Mouse (Mus musculus) neural tube, embryonic 11.5 days (tissue): ENCODE data around the gene Map3k12. TPM values are rescaled to one million over a fixed set of nuclear protein-coding genes. Genes with fewer than 3 reads are reported as not detected.

ENCODE experiments used
- ATAC-seq: fragments of 200-750 bp; cut with Nextera tagmentation; 2 replicates; pipeline ENCODE4 v1.8.0; 2017; ENCODE audit warnings: moderate number of reproducible peaks, mild to moderate bottlenecking, moderate TSS enrichment, moderate library complexity; ENCODE audit not compliant: insufficient read depth, low FRiP score, low TSS enrichment
- DNase-seq: peaks from one replicate; pipeline ENCODE4 v3.0.0-alpha.2; 2015; ENCODE audit warnings: low spot score
- H3K27ac ChIP-seq: fragments of 300-500 bp; sonication (generic); 2 replicates; pipeline ENCODE4 v1.5.1; 2014; ENCODE audit warnings: low read depth, mild to moderate bottlenecking, low read length
- H3K27me3 ChIP-seq: fragments of 300-500 bp; sonication (generic); 2 replicates; pipeline ENCODE4 v1.6.1; 2014; ENCODE audit warnings: mild to moderate bottlenecking, low read length, mixed read lengths; ENCODE audit not compliant: control insufficient read depth, insufficient read depth
- H3K36me3 ChIP-seq: fragments of 300-500 bp; sonication (generic); 2 replicates; pipeline ENCODE4 v1.6.1; 2014; ENCODE audit warnings: mild to moderate bottlenecking, low read length, moderate library complexity, mixed read lengths; ENCODE audit not compliant: control insufficient read depth, insufficient read depth
- H3K4me1 ChIP-seq: fragments of 300-500 bp; sonication (generic); 2 replicates; pipeline ENCODE4 v1.6.1; 2014; ENCODE audit warnings: low read length, mixed read lengths; ENCODE audit not compliant: control insufficient read depth, insufficient read depth
- H3K4me2 ChIP-seq: fragments of 300-500 bp; sonication (generic); 2 replicates; pipeline ENCODE4 v1.6.1; 2014; ENCODE audit warnings: low read depth, mild to moderate bottlenecking, moderate library complexity
- H3K4me3 ChIP-seq: fragments of 300-500 bp; sonication (generic); 2 replicates; pipeline ENCODE4 v1.5.1; 2014; ENCODE audit warnings: low read depth, low read length
- H3K9ac ChIP-seq: fragments of 300-500 bp; sonication (generic); 2 replicates; pipeline ENCODE4 v1.6.1; 2014; ENCODE audit warnings: mild to moderate bottlenecking, low read length
- H3K9me3 ChIP-seq: fragments of 300-500 bp; sonication (generic); 2 replicates; pipeline ENCODE4 v1.6.1; 2016; ENCODE audit warnings: low read length; ENCODE audit not compliant: control insufficient read depth
- WGBS: fragments of 180-500 bp; shearing (Covaris S2); extraction: QIAGEN DNeasy Blood & Tissue Kit; methylation state at CpG from one replicate; pipeline ENCODE4 v1.1.7; 2014; 5-methylcytosine and 5-hydroxymethylcytosine counted together
- polyA plus RNA-seq: library from polyadenylated mRNA; unstranded; fragments of >200 nt; fragmentation: Nextera tagmentation; extraction: Ambion mirVana; gene quantifications from 2 replicates; pipeline ENCODE4 v1.2.1, GENCODE M21; 2014

Map3k12 gene
- polyA plus RNA-seq, 1 experiment from 2014 or later, result 24.8 TPM

DNA sequence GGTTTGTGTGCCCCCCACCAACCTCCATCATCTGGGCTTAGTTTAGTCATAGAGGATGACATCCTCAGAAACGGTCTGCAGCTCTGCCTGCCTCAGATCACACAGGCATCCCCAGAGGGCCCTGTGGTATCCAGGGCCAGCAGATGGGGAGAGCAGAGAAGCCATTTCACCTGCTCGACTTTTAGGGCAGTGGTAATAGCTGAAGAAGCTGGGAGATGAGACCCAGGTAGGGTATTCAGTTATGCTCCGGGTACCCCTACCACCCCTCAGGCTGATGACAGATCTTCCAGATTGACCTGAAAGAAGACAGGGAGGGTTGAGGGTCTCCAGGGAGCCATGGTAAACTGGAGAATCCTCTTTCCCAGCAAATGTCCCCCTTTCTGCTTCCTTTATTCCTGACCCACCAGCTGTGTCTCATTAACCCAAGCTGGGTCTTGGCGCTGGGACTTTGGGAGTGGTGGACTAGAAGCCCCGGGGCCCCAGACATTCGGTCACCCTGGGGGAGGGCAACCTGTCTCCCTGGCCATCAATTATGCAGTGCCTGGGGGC, 5.5 kb downstream of the Map3k12 start:
- peak overlapping the region; percentile 61 for H3K4me3 ChIP-seq
- peak; percentile 59 for DNase-seq
- no peaks in the 10 kb centered on the region for H3K9me3 ChIP-seq
- peak overlapping the region; percentile 18 for H3K9ac ChIP-seq
- H3K27me3 ChIP-seq, result no peaks in the 10 kb centered on the region
- H3K36me3 ChIP-seq, result no peaks in the 10 kb centered on the region
- peak overlapping the region; percentile 96 for H3K4me2 ChIP-seq
- H3K4me1 ChIP-seq, result peaks cover 39% of the 10 kb centered on the region
- ATAC-seq, result peak; percentile 28
- 7% methylated on average over 6 of the region's 6 CpGs for whole genome bisulfite sequencing
- H3K27ac ChIP-seq, result peak overlapping the region; percentile 78

DNA sequence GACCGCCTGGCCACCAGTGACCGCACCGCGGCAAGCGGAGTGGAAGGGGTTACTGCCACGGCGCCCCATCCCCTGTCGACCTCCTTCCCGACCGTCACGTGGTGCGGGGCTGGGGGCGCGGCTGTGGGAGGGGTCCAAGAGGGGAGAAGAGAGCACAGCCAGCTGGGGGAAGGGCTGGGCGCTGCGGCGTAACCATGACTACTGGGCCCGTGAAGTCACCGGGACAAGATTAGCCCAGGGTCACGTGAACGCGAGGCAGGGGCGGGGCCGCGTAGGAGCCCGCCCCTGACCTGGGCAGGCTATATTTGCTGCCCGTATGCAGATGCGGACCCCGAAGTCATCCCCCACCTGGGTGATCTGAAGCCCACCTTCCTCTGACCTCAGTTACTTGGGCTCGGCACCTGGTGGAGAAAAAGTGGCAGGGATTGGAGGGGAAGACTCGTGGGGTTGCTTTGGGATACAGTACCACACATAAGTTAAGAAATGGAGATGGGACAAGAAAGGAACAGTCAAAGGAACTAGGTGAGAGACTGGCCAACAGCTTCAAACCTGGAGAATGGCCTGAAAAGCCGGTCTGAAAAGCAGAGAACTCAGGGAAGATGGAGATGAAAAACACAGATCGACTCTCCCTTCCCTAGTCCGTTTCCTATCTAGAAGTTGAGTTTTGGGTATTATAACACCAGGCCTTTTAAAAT, 6.1 kb downstream of the Map3k12 start:
- ATAC-seq, result peak; percentile 96
- Histone ChIP-seq H3K27me3 (no peaks in the 10 kb centered on the region), H3K9me3 (no peaks in the 10 kb centered on the region), H3K9ac (peak overlapping the region; percentile 71), H3K4me3 (peak overlapping the region; percentile 61), H3K4me2 (peak overlapping the region; percentile 96), H3K36me3 (no peaks in the 10 kb centered on the region), H3K4me1 (peaks cover 33% of the 10 kb centered on the region), H3K27ac (peak overlapping the region; percentile 78)
- DNase-seq, result peak; percentile 96
- WGBS, result 4% methylated on average over 34 of the region's 34 CpGs

DNA sequence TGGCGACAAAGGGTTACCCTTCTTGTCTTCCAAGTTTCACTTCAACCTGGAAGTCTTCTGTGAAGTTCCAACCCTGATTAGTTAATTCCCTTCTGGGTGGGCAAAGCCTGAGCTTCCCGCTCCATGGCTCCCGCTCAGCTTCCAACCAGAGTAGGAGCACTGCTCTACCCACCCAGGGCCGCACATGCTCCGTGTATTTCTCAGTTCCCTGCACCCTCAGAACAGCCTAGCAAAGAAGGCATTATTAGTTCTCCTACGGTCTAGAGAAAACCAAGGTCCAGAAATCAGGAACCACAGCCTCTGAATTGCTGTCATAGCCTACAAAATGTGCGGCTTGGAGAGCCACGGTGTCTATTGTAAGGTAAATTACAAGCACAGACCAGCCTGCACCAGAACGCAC, 6.8 kb downstream of the Map3k12 start:
- H3K4me2 ChIP-seq, result peak overlapping the region; percentile 96
- WGBS, result 7% methylated on average over 9 of the region's 9 CpGs
- ATAC-seq (peak; percentile 61), DNase-seq (no peak)
- peak overlapping the region; percentile 78 for H3K27ac ChIP-seq
- no peaks in the 10 kb centered on the region for H3K27me3 ChIP-seq
- peak overlapping the region; percentile 61 for H3K4me3 ChIP-seq
- peaks cover 28% of the 10 kb centered on the region for H3K4me1 ChIP-seq
- peak overlapping the region; percentile 71 for H3K9ac ChIP-seq
- no peaks in the 10 kb centered on the region for H3K36me3 ChIP-seq
- H3K9me3 ChIP-seq, result no peaks in the 10 kb centered on the region

DNA sequence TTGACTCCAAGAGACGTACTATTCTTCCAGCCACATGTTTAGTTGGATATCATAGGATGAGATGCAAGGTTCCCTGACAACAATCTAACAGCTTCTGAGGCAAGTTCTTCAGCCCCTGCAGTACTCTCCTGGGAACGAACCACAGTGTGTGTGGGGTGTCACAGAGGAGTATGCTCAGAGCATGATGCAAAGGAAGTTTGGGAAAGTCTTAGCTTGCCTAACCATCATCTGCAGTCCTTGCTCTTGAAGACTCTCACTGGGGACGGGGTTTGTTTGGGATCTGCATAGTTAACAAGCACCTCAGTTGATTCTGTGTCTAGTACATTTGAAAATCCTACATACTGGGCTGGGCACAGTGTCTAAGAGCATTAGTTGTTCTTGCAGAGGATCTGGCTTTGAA, 8.5 kb downstream of the Map3k12 start:
- H3K9me3 ChIP-seq, result no peaks in the 10 kb centered on the region
- DNase-seq (no peak), ATAC-seq (no peak)
- peaks cover 12% of the 10 kb centered on the region for H3K36me3 ChIP-seq
- H3K27me3 ChIP-seq, result no peaks in the 10 kb centered on the region
- H3K4me1 ChIP-seq, result peaks cover 28% of the 10 kb centered on the region
- H3K4me2 ChIP-seq, result no peak overlapping the region
- WGBS, result 88% methylated on average over 3 of the region's 3 CpGs
- no peak overlapping the region for H3K4me3 ChIP-seq
- H3K27ac ChIP-seq, result no peak overlapping the region
- no peak overlapping the region for H3K9ac ChIP-seq

DNA sequence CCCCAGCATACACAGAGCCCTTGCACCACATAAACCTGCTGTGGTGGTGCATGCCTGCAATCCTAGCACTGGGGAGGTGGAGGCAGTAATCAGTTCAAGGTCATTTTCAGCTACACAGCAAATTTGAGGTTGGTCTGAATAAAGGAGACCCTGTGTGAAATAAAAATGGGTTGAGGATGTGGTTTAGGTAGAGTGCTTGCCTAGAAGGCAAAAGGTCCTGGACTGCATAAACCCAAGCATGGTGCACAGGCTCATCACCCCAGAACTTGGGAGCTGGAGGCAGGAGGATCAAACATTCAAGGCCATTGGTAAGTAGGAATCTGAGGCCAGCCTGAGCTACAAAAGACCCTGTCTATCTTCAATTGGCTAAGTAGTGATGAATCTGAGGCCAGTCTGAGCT, 9.3 kb downstream of the Map3k12 start:
- H3K9ac ChIP-seq, result no peak overlapping the region
- no peak overlapping the region for H3K27ac ChIP-seq
- H3K27me3 ChIP-seq, result no peaks in the 10 kb centered on the region
- peaks cover 13% of the 10 kb centered on the region for H3K36me3 ChIP-seq
- H3K4me3 ChIP-seq, result no peak overlapping the region
- no peaks in the 10 kb centered on the region for H3K9me3 ChIP-seq
- no peak overlapping the region for H3K4me2 ChIP-seq
- no peak for ATAC-seq
- no peak for DNase-seq
- H3K4me1 ChIP-seq, result peaks cover 24% of the 10 kb centered on the region

DNA sequence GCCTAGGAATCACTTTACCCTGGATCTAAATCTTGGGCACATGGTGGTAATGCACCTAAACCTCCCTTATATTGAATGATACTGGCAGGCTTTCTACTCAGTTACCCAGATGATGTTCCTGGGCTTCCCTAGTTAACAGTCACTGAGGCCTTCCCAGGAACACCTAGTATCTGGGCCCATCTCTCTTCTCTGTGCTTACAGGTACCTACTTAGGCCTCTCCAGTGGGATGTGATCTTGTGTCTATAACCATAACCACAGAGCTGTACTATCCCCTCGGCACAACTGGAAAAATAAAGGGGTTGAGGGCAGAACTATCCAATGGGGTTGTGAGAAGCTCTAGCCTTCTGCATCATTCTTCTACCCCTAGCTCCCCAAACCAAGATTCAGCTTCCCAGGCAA, 10.0 kb downstream of the Map3k12 start:
- H3K36me3 ChIP-seq, result peaks cover 15% of the 10 kb centered on the region
- DNase-seq (no peak), ATAC-seq (no peak)
- H3K9me3 ChIP-seq, result no peaks in the 10 kb centered on the region
- no peak overlapping the region for H3K27ac ChIP-seq
- WGBS, result 94% methylated on average over 1 of the region's 1 CpGs
- H3K4me3 ChIP-seq, result no peak overlapping the region
- peaks cover 17% of the 10 kb centered on the region for H3K4me1 ChIP-seq
- no peaks in the 10 kb centered on the region for H3K27me3 ChIP-seq
- H3K4me2 ChIP-seq, result no peak overlapping the region
- H3K9ac ChIP-seq, result no peak overlapping the region

DNA sequence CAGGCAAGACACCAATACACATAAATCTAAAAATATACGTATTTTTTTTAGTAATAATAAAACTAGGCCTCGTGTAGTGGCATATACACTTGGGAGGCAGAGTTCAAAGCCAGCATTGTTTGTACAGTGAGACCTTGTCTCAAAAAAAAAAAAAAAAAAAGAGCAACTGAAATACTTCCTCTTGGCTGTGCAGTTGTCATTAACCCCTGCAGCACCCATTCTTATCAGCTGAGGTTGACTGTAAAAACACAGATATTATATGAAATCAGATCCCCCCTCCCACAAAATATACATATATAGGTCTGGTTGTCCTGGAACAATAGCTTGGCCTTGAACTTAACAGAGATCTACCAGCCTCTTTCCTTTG, 10.4 kb downstream of the Map3k12 start:
- Histone ChIP-seq H3K4me1 (peaks cover 12% of the 10 kb centered on the region), H3K27me3 (no peaks in the 10 kb centered on the region), H3K4me3 (no peak overlapping the region), H3K4me2 (no peak overlapping the region), H3K27ac (no peak overlapping the region), H3K9me3 (no peaks in the 10 kb centered on the region), H3K36me3 (peaks cover 15% of the 10 kb centered on the region), H3K9ac (no peak overlapping the region)
- WGBS, result 66% methylated on average over 2 of the region's 2 CpGs
- DNase-seq, result no peak
- no peak for ATAC-seq

DNA sequence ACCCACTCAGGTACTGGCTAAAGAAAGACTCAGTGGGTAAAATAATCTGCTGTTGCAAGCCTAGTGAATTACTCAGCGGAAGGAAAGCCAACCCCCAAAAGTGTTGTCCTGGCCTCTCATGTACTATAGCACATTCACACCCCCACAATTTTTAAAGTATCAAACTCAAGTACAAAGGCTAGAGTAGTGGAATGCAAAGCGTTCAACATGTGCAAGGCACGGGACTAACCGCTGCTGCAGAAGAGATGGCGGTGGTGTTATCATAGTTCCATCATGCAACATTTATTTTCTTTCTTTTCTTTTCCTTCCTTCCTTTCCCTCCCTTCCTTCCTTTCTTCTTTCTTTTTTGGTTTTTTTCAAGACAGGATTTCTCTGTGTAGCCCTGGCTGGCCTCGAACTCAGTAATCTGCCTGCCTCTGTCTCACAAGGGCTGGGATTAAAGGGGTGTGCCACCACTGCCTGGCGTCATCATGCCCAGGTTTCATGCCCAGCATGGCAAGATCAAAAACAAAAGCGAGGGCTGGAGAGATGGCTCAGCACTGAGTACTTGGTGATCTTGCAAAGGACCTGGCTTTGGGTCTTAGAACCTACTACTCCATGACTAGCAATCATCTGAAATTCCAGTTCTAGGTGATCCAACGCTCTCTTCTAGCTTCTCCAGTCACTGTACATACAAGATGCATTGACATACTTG, 10.9 kb downstream of the Map3k12 start:
- WGBS, result 89% methylated on average over 9 of the region's 9 CpGs
- Histone ChIP-seq H3K4me3 (no peak overlapping the region), H3K27me3 (no peaks in the 10 kb centered on the region), H3K9me3 (no peaks in the 10 kb centered on the region), H3K9ac (no peak overlapping the region), H3K27ac (no peak overlapping the region), H3K36me3 (peaks cover 19% of the 10 kb centered on the region), H3K4me2 (no peak overlapping the region), H3K4me1 (peaks cover 7% of the 10 kb centered on the region)
- no peak for ATAC-seq
- no peak for DNase-seq
